Mouse (Mus musculus): ENCODE data around the gene Elavl4. TPM values are rescaled to one million over a fixed set of nuclear protein-coding genes. Genes with fewer than 3 reads are reported as not detected.

Elavl4 gene
- total RNA-seq, 2 experiments from 2014 or later: 5.9 to 8.4 TPM

DNA sequence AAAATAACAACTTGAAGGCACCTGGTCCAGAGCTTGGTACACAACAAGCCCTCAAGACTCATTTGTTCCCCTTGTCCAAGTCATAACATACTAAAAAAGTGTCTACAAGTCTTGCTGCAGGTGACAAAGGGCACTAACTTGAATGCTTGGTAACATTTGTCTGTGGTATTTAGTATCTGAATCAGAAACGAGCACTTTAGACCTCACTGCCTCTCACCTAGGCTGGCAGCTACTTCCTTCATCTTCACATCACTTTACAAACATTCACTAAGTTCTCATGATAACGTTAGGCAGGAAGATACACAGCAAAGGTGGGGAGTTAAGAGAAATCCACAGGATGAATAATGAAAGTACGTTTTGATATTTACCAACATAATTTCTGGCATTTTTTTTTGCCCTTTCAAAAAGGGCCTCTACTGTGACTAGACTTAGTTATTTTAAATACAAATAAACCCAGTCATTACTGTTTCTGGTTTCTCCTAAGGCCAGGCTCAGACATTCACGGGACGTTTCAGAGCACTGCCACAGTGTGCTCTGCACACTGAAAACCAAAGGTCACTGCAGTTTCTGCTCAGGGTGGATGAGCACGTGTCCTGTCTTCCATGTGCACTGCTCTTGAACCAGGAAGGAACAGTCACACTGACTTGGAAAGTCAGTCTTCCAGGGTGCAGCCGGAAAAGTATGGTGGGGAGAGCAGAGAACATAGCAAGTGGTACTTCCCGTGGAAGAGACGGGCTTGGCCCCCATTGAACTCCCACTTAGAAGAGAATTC is 84.7 kb downstream of the Elavl4 start:
- DNase-seq: no peak

- no peak for DNase-seq
Observed at GRCm38 (mm10) chr4:110264345-110264943, 87.3 kb downstream of the Elavl4 start.

DNA sequence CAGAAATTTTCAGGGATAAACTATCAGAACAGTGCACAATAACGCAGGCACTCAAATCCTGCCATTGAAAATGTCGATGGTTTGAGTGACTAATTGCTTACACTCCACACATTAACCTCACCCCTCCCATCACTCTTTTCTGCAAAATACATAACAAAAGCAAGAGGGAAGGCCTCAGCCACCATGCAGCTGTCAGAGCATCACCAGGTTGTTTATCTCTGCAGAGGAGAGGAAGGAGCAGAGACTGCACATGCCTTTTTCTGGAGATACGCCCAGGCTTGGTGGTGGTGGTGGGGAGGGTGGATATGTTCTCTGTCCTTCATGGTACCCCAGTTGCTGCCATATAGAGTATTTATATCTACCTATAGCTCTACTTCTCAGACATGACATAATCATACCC is 94.3 kb downstream of the Elavl4 start:
- DNase-seq: no peak

- no peak for DNase-seq
Observed at GRCm38 (mm10) chr4:110255617-110256016, 96.1 kb downstream of the Elavl4 start.

DNA sequence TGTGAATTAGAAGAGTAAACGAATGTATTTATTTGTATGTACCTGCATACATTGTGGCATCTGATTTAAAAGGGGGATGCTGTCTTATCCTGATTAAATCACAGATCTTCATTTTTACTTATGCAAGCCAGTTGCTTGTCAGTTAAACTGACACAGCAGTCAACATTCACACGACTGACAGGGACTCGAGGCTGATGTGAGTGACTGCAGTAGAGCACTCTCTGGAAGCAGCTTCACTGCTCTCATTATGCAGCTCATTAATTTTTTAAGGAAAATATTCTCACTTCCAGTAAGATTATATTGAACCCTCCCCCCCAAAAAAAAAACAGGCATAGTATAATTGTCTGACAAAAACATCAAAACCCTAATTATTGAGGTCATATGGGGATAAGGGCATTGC is 101.7 kb downstream of the Elavl4 start:
- no peak for DNase-seq

GRCm38 (mm10) chr4:110242879-110243278 is 108.8 kb downstream of the Elavl4 start:
- no peak for DNase-seq

- DNase-seq: no peak
Observed at GRCm38 (mm10) chr4:110234554-110234953, 117.2 kb downstream of the Elavl4 start.

- no peak for DNase-seq
Observed at GRCm38 (mm10) chr4:110232327-110232726, 119.4 kb downstream of the Elavl4 start.

- no peak for DNase-seq
Observed at GRCm38 (mm10) chr4:110231799-110232198, 119.9 kb downstream of the Elavl4 start.

GRCm38 (mm10) chr4:110229652-110230051 is 122.1 kb downstream of the Elavl4 start:
- no peak for DNase-seq

DNA sequence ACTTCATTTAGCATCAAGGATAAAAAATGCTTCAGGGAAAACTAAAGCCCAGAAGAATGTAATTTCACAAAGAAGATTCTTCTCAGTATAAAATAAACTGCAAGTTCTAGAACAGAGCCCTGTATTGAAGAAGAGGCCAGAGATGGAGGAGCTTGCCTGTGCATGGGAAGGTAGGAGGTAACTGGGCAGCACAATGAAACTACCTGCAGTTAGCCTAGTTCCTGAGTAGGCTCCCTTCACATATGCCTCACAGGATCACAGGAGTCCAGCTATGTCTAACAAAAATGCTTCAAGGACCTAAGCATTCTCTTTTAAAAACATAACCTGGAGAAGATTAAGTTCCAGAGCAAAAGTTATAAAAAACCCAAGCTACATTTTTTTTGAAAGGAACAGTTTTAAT is 122.5 kb downstream of the Elavl4 start:
- no peak for DNase-seq

- no peak for DNase-seq
Observed at GRCm38 (mm10) chr4:110227621-110228031, 124.1 kb downstream of the Elavl4 start.

DNA sequence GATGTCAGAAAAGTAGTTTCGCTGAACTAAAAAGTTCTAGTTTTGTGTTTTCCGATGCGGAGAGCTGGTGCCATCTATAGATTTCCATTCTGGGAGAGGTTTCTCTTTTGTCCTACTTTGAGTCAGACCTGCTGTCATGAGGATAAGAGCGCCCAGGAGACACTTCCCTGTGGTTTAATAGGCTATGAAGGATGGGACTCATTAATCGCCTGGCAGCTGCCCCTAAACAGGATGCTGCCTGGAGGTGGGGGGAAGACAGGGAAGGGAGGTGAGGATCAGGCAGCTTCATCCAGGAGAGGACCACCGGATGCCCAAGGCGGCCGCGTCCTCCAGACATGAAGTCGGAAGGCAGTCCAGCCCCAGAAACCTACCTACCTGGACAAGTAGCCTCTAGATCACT is 126.2 kb downstream of the Elavl4 start:
- DNase-seq: no peak

- no peak for DNase-seq
Observed at GRCm38 (mm10) chr4:110218819-110219218, 132.9 kb downstream of the Elavl4 start.

DNA sequence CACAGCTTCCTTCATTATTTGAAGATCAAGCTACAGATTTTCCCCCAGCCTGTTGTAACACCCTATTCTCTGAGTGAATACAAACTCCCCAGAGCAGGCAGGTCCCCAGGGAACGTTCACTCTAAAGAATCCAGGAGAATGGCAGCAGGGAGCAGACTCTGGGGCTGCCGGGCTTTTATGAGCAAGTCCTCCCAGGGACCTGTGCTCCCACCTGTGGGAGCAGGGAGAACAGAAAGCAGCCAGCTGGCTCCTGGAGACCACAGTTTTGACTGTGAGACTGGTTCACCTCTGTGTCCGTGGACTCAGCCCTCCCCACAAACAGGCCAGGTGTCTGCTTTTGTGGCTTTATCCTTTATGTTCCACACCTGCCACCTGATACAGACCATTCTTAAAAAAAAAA is 134.2 kb downstream of the Elavl4 start:
- DNase-seq: no peak

DNA sequence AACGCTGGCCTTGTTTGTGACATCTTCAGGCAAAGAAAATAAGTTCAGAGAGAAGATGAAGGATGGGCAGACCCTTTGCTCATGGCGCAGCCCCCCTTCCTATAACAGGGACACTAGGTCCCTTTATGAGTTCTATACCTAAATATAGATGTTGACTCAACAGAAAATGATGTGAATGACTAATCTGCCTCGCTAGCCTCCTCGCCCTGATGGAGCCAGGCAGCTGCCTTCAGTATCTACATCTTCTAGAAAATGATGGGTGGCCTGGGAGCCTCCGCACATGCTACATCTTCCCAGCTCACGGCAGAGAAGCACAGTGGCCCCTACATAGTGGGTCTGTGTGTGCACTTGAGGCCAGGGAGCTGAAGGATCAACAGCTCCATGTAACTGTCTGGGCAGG is 137.2 kb downstream of the Elavl4 start:
- no peak for DNase-seq

DNA sequence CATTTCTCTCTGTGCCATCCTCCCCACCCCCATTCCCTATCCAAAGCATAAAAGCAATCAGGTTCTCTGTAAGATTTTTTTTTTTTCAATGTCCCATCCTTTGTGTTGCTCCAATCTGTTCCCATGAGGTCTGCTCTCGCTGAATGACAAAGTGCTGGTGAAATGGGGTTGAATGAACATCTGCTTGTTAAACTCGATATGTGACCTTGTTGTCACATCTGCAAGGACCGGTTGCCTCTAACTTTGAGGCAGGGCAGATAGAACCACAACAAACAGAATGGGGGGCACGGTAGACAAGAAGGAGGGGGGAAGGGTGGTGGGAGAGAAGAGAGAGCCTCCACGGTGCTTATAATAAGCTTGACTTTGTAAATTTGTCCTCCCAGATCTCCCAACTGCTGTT is 138.0 kb downstream of the Elavl4 start:
- no peak for DNase-seq

DNA sequence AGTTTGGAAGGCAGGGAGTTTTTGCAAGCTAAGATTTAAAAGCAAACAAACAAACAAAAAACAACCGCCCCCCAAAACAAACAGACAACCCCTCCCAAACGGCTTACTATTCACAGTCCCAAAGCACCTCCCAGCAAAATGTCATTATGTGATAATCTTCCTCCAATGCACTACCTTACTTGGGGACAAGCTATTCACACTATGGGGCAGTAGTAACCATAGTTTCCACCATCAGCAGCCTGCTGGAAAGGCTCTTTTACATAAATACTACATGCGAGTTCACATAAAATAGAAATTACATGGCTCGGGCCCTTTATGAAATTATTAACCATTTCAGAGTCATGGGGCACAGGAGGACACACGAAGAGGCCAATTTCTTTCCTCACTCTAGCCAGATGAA is 141.5 kb downstream of the Elavl4 start:
- DNase-seq: no peak

DNA sequence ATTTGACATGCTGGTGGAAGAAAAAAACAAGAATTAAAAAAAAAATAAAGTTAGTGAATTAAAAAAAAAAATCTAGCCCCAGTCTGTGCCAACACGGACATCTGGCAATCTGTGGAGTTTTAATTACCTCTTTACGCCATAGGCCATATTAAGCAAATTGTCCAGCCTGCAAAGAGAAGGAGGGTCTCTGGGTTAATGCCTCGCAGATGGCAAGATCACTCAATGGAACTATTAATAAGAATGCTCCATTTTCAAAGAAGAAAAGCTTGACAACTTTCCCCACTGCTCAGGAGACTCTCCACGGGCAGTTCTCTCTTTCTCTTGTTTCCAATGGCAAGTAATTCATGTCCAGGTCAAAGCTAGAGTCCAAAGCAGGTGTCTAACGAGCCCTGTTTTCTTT is 142.1 kb downstream of the Elavl4 start:
- DNase-seq: no peak

DNA sequence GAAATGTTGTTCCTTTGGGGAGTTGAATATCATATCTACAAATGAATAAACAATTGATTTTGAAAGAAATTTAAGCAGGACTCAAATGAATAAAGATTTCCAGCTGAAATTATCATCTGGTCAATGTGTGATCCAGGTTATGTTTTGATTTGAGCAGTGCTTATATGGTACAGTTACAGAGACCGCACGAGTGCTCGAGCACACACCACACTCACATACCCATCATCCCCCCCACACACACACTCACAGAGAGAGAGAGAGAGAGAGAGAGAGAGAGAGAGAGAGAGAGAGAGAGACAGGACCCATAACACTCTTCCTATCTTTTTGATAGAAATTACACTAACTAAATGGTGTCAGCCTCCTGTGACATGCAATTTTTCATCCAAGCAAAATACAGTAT is 150.0 kb downstream of the Elavl4 start:
- no peak for DNase-seq

GRCm38 (mm10) chr4:110199897-110200296 is 151.8 kb downstream of the Elavl4 start:
- no peak for DNase-seq

DNA sequence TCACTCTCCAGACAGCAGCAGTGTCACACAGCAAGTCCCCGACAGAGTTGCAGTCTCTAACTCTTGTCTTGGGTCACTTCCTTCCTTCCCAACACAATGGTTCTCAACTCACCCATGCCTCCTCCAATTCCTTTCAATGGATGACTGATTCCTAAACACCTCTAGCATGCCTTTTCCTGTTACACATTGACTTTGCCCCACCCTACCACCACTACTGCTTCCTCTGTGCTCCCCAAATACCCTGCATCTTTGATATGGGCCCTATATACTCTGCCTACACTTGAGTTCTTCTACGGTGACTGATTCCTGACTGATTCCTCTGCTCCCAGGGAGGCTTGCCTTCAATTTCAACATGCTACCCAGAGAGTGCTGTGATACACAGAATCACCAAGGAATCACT is 153.1 kb downstream of the Elavl4 start:
- DNase-seq: no peak

GRCm38 (mm10) chr4:110177263-110177662 is 174.4 kb downstream of the Elavl4 start:
- DNase-seq: no peak

GRCm38 (mm10) chr4:110172028-110172427 is 179.7 kb downstream of the Elavl4 start:
- DNase-seq: no peak
